Mouse (Mus musculus): Measurements from ENCODE around the gene Gm8068.
"Not testable (repeated sequence)": the region's sequence is repeated elsewhere in the genome, so short reads cannot be mapped to it uniquely, and the experiment has no call there.

Gene Gm8068

DNA sequence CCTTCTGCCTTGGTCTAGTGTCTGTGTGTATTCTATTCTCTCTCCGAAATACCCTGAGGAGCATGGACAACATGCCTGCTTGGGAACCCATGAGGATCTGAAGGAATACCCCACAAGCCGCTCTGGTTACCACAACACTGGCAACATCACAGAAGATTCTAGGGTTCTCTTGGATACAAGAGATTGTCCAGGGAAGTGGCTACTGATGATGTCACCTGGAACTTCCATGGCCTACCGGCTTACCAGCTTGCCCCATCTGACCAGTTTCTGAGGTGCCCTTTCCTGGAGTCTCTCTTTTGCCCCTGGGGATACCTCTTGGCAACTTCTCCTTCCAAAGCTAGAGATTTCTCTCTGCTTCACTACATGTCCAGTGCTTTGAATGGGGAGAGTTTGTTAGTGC is at the start of gene Gm8068:
Gm8068 (minus strand) TSS at position 101 of the 400 bp plus-strand sequence.
- not testable (repeated sequence) for DNase-seq (ENCODE audit: low read depth in 2 of 2, low spot score in 2 of 2)

GRCm38 (mm10) chr14:41750514-41750913 is 48.8 kb upstream of the Gm8068 start, which contains the start of gene Gm7929:
Gene Gm7929 (minus strand): TSS chr14:41750614.
- DNase-seq (ENCODE audit: low read depth in 2 of 2, low spot score in 2 of 2), result not testable (repeated sequence)

GRCm38 (mm10) chr14:41723437-41723836 is 21.8 kb upstream of the Gm8068 start:
- DNase-seq (ENCODE audit: low read depth in 2 of 2, low spot score in 2 of 2), result not testable (repeated sequence)

GRCm38 (mm10) chr14:41717180-41717579 is 15.5 kb upstream of the Gm8068 start:
- not testable (repeated sequence) for DNase-seq (ENCODE audit: low read depth in 2 of 2, low spot score in 2 of 2)

DNA sequence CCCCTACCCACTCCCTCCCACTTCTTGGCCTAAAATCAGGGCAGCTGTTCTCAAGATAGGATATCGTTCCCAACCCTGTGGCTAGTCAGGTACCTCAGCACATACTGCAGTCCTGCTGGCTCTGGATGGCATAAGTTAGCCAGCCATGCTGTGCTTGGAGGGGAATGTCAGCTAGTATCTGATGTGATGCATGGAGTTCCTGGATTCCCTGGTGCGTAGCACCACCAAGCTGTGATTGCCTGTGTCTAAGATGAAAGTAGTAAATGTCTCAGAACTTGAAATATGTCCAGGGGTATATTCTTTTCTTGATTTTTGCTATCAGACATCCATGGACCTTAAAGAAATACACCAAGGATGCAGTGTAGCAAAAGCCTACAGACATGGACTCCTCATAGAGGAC is 53.5 kb downstream of the Gm8068 start:
- not testable (repeated sequence) for DNase-seq (ENCODE audit: low read depth in 2 of 2, low spot score in 2 of 2)
